Mouse (Mus musculus) small intestine, adult 2 months (tissue): Measurements from ENCODE around the gene Gpc6. TPM values are rescaled to one million over a fixed set of nuclear protein-coding genes. Genes with fewer than 3 reads are reported as not detected.
"Not testable (repeated sequence)": the region's sequence is repeated elsewhere in the genome, so short reads cannot be mapped to it uniquely, and the experiment has no call there.

Source experiments
- H3K27ac ChIP-seq: fragments of 200-500 bp; 2 replicates; pipeline ENCODE4 v1.5.1; 2012; ENCODE audit warnings: low read depth, low read length, control low read depth, inconsistent platforms; ENCODE audit not compliant: insufficient read depth
- H3K27me3 ChIP-seq: fragments of 200-500 bp; 2 replicates; pipeline ENCODE4 v1.6.1; 2012; ENCODE audit warnings: mild to moderate bottlenecking, moderate library complexity, low read length, inconsistent platforms; ENCODE audit not compliant: control insufficient read depth, insufficient read depth
- H3K36me3 ChIP-seq: fragments of 200-500 bp; 2 replicates; pipeline ENCODE4 v1.6.1; 2012; ENCODE audit warnings: mild to moderate bottlenecking, low read length, control low read depth, inconsistent platforms; ENCODE audit not compliant: control insufficient read depth, insufficient read depth
- H3K4me1 ChIP-seq: fragments of 200-500 bp; 2 replicates; pipeline ENCODE4 v1.6.1; 2012; ENCODE audit warnings: low read length, inconsistent platforms, mixed read lengths; ENCODE audit not compliant: control insufficient read depth, insufficient read depth, insufficient read length
- H3K4me3 ChIP-seq: fragments of 200-500 bp; 2 replicates; pipeline ENCODE4 v1.5.1; 2012; ENCODE audit warnings: low read depth, mild to moderate bottlenecking, control low read depth, inconsistent platforms, low read length, moderate library complexity
- CTCF ChIP-seq: fragments of 200-500 bp; IDR thresholded peaks from 2 replicates; pipeline ENCODE4 v1.5.1; 2012; ENCODE audit warnings: low read depth, mild to moderate bottlenecking, control low read depth, inconsistent platforms, low read length, moderate library complexity, mixed read lengths; ENCODE audit not compliant: insufficient replicate concordance, insufficient read length; ENCODE audit errors: extremely low read depth
- POLR2A ChIP-seq: fragments of 200-500 bp; IDR thresholded peaks from 2 replicates; pipeline ENCODE4 v1.6.1; 2012; ENCODE audit warnings: low read depth, mild to moderate bottlenecking, control low read depth, inconsistent platforms, low read length, moderate library complexity
- WGBS: fragments of 180-500 bp; shearing (Covaris S2); methylation state at CpG from one replicate; pipeline ENCODE4 v1.1.7; 2018; 5-methylcytosine and 5-hydroxymethylcytosine counted together
- polyA plus RNA-seq: library from polyadenylated mRNA; depleted of rRNA; stranded (reverse); fragments of >200 nt; gene quantifications from 2 replicates; pipeline ENCODE4 v1.2.3, GENCODE M21; 2012

The Gpc6 gene
- polyA plus RNA-seq, 1 experiment = 0.81 TPM

DNA sequence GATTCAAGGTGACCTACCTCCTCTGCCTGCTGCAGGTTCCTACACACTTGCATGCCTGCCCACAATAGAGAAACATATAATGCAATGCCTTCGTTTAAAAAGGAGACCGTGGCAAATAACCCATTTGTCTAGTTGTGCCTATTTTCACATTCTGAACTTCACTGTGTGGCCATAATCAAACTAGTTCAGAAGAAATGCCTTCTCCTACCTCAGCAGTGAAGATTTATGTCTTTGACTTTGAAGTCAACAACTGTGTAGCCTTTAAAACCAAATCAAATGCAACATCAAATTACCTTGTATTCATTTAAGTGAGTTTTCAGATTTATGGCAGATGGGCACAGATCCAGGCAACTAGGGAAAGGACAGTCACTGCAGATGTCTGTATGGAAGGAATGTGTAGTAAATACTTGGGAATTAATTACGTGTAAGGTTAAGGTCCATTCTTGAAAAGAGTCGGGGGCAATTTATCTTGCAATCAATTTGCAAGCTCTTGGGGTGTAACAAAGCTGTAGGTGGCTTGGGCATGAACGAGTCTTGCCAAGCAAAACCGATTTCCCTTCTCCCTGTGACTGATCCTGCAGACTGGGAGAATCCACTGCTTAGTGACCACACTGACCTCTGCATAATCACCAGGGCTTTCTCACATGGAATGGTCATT, 494.6 kb downstream of the Gpc6 start:
- Histone ChIP-seq H3K27ac (no peak overlapping the region), H3K36me3 (no peaks in the 10 kb centered on the region), H3K27me3 (no peaks in the 10 kb centered on the region), H3K4me3 (no peak overlapping the region), H3K4me1 (no peaks in the 10 kb centered on the region)
- TF ChIP-seq POLR2A (no peak), CTCF (no peak)
- WGBS = 65% methylated on average over 6 of the region's 6 CpGs

DNA sequence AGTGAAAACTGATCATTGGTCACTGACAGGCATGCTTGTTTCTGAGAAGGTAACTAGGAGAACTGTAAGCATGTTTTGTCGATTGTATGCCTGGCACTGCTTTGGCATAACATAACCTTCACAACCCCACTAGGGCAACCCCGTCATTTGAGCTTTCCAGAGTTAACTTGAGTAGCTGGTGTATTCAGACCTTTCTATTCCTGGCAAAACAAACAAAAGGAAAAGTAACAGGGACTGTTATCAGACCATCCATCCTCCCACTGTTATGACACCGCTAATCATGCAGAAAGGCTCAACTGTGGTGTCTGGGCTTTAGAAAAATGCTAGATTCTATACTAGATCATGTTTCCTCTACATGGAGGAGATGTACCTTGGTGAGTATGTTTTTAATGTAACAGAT, 496.1 kb downstream of the Gpc6 start:
- no peak overlapping the region for H3K27ac ChIP-seq
- TF ChIP-seq POLR2A (no peak), CTCF (no peak)
- H3K36me3 ChIP-seq = no peaks in the 10 kb centered on the region
- 63% methylated on average over 3 of the region's 3 CpGs for WGBS
- H3K27me3 ChIP-seq = no peaks in the 10 kb centered on the region
- no peaks in the 10 kb centered on the region for H3K4me1 ChIP-seq
- H3K4me3 ChIP-seq = no peak overlapping the region

DNA sequence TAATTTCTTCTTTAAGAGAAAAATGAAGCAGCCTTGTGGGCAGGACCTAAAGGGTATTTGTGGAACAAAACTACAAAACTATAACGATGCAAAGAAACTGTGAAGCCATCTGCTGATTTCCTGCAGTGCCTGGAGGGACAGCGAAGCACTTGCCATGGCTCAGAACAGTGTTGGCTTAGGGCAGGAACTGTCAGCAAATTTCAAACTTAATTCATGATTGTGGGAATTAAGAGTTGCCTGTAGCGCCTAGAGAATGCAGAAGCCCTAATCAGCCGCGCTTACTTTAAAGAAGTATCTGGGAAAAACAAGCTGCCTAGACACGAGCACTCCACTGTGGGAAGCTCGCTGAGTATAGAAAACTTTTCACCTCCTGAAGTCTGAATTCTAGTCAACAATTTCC, 501.0 kb downstream of the Gpc6 start:
- no peak overlapping the region for H3K4me3 ChIP-seq
- 64% methylated on average over 7 of the region's 7 CpGs for WGBS
- no peaks in the 10 kb centered on the region for H3K4me1 ChIP-seq
- TF ChIP-seq CTCF = no peak
- TF ChIP-seq POLR2A = no peak
- H3K36me3 ChIP-seq = no peaks in the 10 kb centered on the region
- no peak overlapping the region for H3K27ac ChIP-seq
- H3K27me3 ChIP-seq = no peaks in the 10 kb centered on the region

DNA sequence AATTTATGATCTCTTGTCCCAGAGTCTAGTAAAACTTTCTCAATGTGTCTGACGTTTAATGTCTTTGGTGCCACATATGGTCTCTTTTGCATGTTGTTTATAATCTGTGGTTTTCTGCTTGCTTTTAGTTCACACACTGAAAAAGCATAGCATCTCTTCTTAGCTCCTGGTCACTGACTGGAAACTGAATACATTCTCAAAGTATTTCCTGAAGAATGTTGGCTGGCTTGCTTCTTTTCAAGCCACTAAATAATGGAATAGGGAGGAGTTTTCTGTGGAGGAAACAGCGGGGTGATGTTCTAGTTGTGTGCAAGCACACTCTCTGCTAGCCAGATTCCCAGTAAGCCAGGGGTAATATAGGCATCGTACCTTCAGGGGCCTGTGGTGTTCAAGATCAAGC, 502.7 kb downstream of the Gpc6 start:
- Histone ChIP-seq H3K27ac (no peak overlapping the region), H3K4me1 (no peaks in the 10 kb centered on the region), H3K4me3 (no peak overlapping the region), H3K36me3 (no peaks in the 10 kb centered on the region), H3K27me3 (no peaks in the 10 kb centered on the region)
- WGBS = 61% methylated on average over 3 of the region's 3 CpGs
- TF ChIP-seq POLR2A (no peak), CTCF (no peak)

DNA sequence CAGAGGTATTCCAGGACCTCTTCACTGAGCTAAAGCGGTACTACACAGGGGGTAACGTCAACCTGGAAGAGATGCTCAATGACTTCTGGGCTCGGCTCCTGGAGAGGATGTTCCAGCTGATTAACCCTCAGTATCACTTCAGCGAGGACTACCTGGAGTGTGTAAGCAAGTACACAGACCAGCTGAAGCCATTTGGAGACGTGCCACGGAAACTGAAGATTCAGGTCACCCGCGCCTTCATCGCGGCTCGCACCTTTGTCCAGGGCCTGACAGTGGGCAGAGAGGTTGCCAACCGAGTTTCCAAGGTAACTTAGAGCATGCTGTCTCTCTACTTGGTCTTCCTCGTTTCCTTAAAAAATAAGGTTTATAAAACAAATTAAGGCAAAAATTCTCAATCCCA, 510.6 kb downstream of the Gpc6 start:
- H3K27me3 ChIP-seq = no peaks in the 10 kb centered on the region
- TF ChIP-seq POLR2A (no peak), CTCF (no peak)
- WGBS = 93% methylated on average over 13 of the region's 13 CpGs
- H3K27ac ChIP-seq = no peak overlapping the region
- H3K4me3 ChIP-seq = no peak overlapping the region
- no peaks in the 10 kb centered on the region for H3K4me1 ChIP-seq
- H3K36me3 ChIP-seq = no peaks in the 10 kb centered on the region

DNA sequence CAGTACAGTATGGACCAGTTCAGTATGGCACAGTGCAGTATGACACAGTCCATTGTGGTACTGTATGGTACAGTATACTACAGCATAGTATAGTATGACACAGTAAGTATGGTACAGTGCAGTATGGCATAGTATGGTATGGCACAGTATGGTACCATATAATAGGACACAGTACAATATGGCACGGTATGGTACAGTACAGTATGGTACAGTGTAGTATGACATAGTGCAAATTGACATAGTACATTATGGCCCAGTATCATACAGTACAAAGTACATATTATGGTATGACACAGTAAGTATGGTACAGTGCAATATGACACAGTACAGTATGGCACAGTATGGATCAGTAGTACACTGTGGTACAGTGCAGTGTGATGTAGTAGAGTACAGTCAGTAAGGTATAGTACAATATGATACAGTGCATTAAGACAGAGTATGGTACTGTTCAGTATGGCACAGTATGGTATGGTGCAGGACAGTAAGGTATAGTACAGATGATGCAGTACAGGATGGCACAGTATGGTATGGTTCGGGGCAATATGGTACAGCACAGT, 521.6 kb downstream of the Gpc6 start:
- not testable (repeated sequence) for H3K4me1 ChIP-seq, H3K4me3 ChIP-seq, H3K36me3 ChIP-seq, H3K27me3 ChIP-seq, H3K27ac ChIP-seq
- WGBS = 89% methylated on average over 2 of the region's 2 CpGs

DNA sequence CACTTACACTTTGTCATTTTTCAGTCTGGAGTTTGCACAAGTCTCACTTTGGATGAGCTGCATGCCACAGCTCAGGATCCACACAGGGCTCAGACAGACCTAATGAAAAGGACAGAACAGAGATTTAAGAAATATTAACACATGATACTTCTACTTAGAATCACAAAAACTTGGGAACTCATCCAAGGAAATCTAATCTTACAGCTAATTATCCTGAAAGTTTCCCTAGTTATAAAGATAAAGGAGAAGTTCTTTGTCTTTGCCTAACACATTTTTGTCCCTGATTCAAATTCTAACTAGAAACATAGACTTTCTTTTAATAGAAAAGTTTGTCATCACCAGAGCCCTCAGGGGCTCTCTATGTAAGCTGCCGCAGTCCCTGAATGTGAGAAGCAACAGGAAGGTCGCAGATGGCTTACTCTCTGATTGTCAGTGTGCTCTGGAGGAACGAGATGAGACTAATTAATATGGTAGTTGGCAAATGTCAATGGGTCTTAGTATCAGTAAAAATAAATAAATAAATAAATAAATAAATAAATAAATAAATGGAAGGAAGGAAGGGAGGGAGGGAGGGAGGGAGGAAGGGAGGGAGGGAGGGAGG, 526.4 kb downstream of the Gpc6 start:
- no peaks in the 10 kb centered on the region for H3K27me3 ChIP-seq
- WGBS = 71% methylated on average over 3 of the region's 3 CpGs
- no peaks in the 10 kb centered on the region for H3K36me3 ChIP-seq
- TF ChIP-seq CTCF (no peak), POLR2A (no peak)
- no peaks in the 10 kb centered on the region for H3K4me1 ChIP-seq
- H3K4me3 ChIP-seq = no peak overlapping the region
- no peak overlapping the region for H3K27ac ChIP-seq

DNA sequence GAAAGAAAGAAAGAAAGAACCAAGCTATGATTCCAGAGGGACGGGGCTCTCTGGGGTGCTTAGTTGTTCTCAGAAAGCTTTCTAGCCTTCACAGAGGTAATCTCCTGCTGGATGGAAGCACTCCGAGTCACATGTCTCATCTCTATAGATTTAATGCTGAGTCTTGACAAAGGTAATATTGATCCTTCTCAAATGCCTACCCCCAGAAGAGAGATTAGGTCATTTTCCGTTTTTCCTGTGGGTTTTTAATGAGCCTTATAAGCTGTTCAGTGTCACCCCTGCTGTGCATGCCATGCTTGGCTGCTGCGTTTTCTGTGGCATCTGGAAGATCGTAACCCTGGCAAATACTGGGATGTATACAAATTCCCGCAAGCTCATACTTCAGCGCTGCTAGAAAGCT, 527.0 kb downstream of the Gpc6 start:
- no peak for TF ChIP-seq CTCF
- TF ChIP-seq POLR2A = no peak
- H3K27ac ChIP-seq = no peak overlapping the region
- H3K36me3 ChIP-seq = no peaks in the 10 kb centered on the region
- H3K4me3 ChIP-seq = no peak overlapping the region
- WGBS = 78% methylated on average over 7 of the region's 7 CpGs
- no peaks in the 10 kb centered on the region for H3K4me1 ChIP-seq
- H3K27me3 ChIP-seq = no peaks in the 10 kb centered on the region
